Mouse (Mus musculus): Measurements from ENCODE around the gene Plp1. TPM values are rescaled to one million over a fixed set of nuclear protein-coding genes. Genes with fewer than 3 reads are reported as not detected.

The Plp1 gene
- polyA plus RNA-seq, 1 experiment from 2014 or later, result 8.1 TPM

GRCm38 (mm10) chrX:136825016-136825415 lies 2.5 kb downstream of the Plp1 start:
- ATAC-seq (replicated peaks; ENCODE audit: insufficient number of reproducible peaks, low FRiP score, low TSS enrichment), result no peak
- no peak overlapping the region for H3K27ac ChIP-seq (ENCODE audit: low read depth, low read length)
- 59% methylated on average over 4 of the region's 4 CpGs for WGBS (ENCODE audit: insufficient replicate concordance)

GRCm38 (mm10) chrX:136828610-136829009 lies 6.1 kb downstream of the Plp1 start:
- no peak for ATAC-seq (replicated peaks; ENCODE audit: insufficient number of reproducible peaks, low FRiP score, low TSS enrichment)
- no peaks in the 10 kb centered on the region for H3K36me3 ChIP-seq (ENCODE audit: control insufficient read depth, insufficient read depth, low read length)
- H3K4me3 ChIP-seq (ENCODE audit: low read depth, low read length), result no peak overlapping the region
- no peak overlapping the region for H3K4me2 ChIP-seq
- H3K9me3 ChIP-seq (replicated peaks; ENCODE audit: control insufficient read depth, low read length), result no peaks in the 10 kb centered on the region
- H3K27me3 ChIP-seq (ENCODE audit: control insufficient read depth, insufficient read depth, low read length), result no peaks in the 10 kb centered on the region
- H3K4me1 ChIP-seq (ENCODE audit: control insufficient read depth, insufficient read depth, low read length), result no peaks in the 10 kb centered on the region
- no peak overlapping the region for H3K9ac ChIP-seq (ENCODE audit: low read depth, low read length)
- no peak overlapping the region for H3K27ac ChIP-seq (ENCODE audit: low read depth, low read length)

More at GRCm38 (mm10) chrX:136825016-136825415, 2.5 kb downstream of the Plp1 start:
- no peaks in the 10 kb centered on the region for H3K9me3 ChIP-seq (replicated peaks; ENCODE audit: control insufficient read depth, low read length)
- H3K9ac ChIP-seq (ENCODE audit: low read depth, low read length), result no peak overlapping the region
- no peaks in the 10 kb centered on the region for H3K36me3 ChIP-seq (ENCODE audit: control insufficient read depth, insufficient read depth, low read length)
- no peaks in the 10 kb centered on the region for H3K27me3 ChIP-seq (ENCODE audit: control insufficient read depth, insufficient read depth, low read length)
- no peak overlapping the region for H3K4me2 ChIP-seq
- no peaks in the 10 kb centered on the region for H3K4me1 ChIP-seq (ENCODE audit: control insufficient read depth, insufficient read depth, low read length)
- no peak overlapping the region for H3K4me3 ChIP-seq (ENCODE audit: low read depth, low read length)

GRCm38 (mm10) chrX:136850300-136850699 lies 27.8 kb downstream of the Plp1 start:
- no peaks in the 10 kb centered on the region for H3K36me3 ChIP-seq (ENCODE audit: control insufficient read depth, insufficient read depth, low read length)
- ATAC-seq (replicated peaks; ENCODE audit: insufficient number of reproducible peaks, low FRiP score, low TSS enrichment), result no peak
- H3K9ac ChIP-seq (ENCODE audit: low read depth, low read length), result no peak overlapping the region
- no peaks in the 10 kb centered on the region for H3K9me3 ChIP-seq (replicated peaks; ENCODE audit: control insufficient read depth, low read length)
- no peak overlapping the region for H3K4me2 ChIP-seq
- no peaks in the 10 kb centered on the region for H3K27me3 ChIP-seq (ENCODE audit: control insufficient read depth, insufficient read depth, low read length)
- H3K27ac ChIP-seq (ENCODE audit: low read depth, low read length), result no peak overlapping the region
- 40% methylated on average over 3 of the region's 3 CpGs for whole genome bisulfite sequencing (ENCODE audit: insufficient replicate concordance)
- no peak overlapping the region for H3K4me3 ChIP-seq (ENCODE audit: low read depth, low read length)
- H3K4me1 ChIP-seq (ENCODE audit: control insufficient read depth, insufficient read depth, low read length), result no peaks in the 10 kb centered on the region

GRCm38 (mm10) chrX:136868061-136869040 lies 45.9 kb downstream of the Plp1 start, which contains the start of gene Rab9b:
Rab9b (minus strand) TSS chrX:136868755.
- Histone ChIP-seq H3K36me3 (ENCODE audit: control insufficient read depth, insufficient read depth, low read length) (no peaks in the 10 kb centered on the region), H3K4me3 (ENCODE audit: low read depth, low read length) (peak within 1 kb of the TSS; percentile 43), H3K4me1 (ENCODE audit: control insufficient read depth, insufficient read depth, low read length) (no peaks in the 10 kb centered on the region), H3K27ac (ENCODE audit: low read depth, low read length) (no peak within 1 kb of the TSS), H3K4me2 (peak within 1 kb of the TSS; percentile 62), H3K9me3 (replicated peaks; ENCODE audit: control insufficient read depth, low read length) (no peaks in the 10 kb centered on the region), H3K27me3 (ENCODE audit: control insufficient read depth, insufficient read depth, low read length) (no peaks in the 10 kb centered on the region), H3K9ac (ENCODE audit: low read depth, low read length) (no peak within 1 kb of the TSS)
- ATAC-seq (replicated peaks; ENCODE audit: insufficient number of reproducible peaks, low FRiP score, low TSS enrichment), result no peak; the same call in 1 of the 2 replicates
- WGBS (ENCODE audit: insufficient replicate concordance), result 16% methylated on average over 21 of the region's 36 CpGs

Other genes starting within 250 kb of the Plp1 start
- 1.2 and 2.1 TPM in 2 replicates for gene Tceal3, start 231.8 kb upstream of the Plp1 start, polyA plus RNA-seq (2014; fragmentation: Nextera tagmentation; extraction: Ambion mirVana)
- gene Tceal1, start 114.7 kb upstream of the Plp1 start, polyA plus RNA-seq (2014; fragmentation: Nextera tagmentation; extraction: Ambion mirVana), result 7.3 and 7.6 TPM in 2 replicates
- 449 and 475 TPM in 2 replicates for gene Morf4l2, start 79.0 kb upstream of the Plp1 start, polyA plus RNA-seq (2014; fragmentation: Nextera tagmentation; extraction: Ambion mirVana)
- 0.10 TPM in 1 of 2 replicates, not detected in the other for gene Glra4, start 42.5 kb upstream of the Plp1 start, polyA plus RNA-seq (2014; fragmentation: Nextera tagmentation; extraction: Ambion mirVana)
- 0.14 and 0.32 TPM in 2 replicates for gene Rab9b, start 46.1 kb downstream of the Plp1 start, polyA plus RNA-seq (2014; fragmentation: Nextera tagmentation; extraction: Ambion mirVana)
- not detected in 2 replicates for gene H2bfm, start 104.7 kb downstream of the Plp1 start, polyA plus RNA-seq (2014; fragmentation: Nextera tagmentation; extraction: Ambion mirVana)
- 11.9 and 22.9 TPM in 2 replicates for gene Tmsb15b2, start 152.8 kb downstream of the Plp1 start, polyA plus RNA-seq (2014; fragmentation: Nextera tagmentation; extraction: Ambion mirVana)
- 1.3 and 4.3 TPM in 2 replicates for gene Tmsb15l, start 154.2 kb downstream of the Plp1 start, polyA plus RNA-seq (2014; fragmentation: Nextera tagmentation; extraction: Ambion mirVana)
- gene Tmsb15b1, start 154.2 kb downstream of the Plp1 start, polyA plus RNA-seq (2014; fragmentation: Nextera tagmentation; extraction: Ambion mirVana), result 12.4 and 13.3 TPM in 2 replicates
- 4.2 TPM in 2 replicates for gene Zcchc18, start 170.5 kb downstream of the Plp1 start, polyA plus RNA-seq (2014; fragmentation: Nextera tagmentation; extraction: Ambion mirVana)
- 4.9 and 5.5 TPM in 2 replicates for gene Slc25a53, start 215.6 kb downstream of the Plp1 start, polyA plus RNA-seq (2014; fragmentation: Nextera tagmentation; extraction: Ambion mirVana)
- 7.6 and 7.9 TPM in 2 replicates for gene Fam199x, start 226.9 kb downstream of the Plp1 start, polyA plus RNA-seq (2014; fragmentation: Nextera tagmentation; extraction: Ambion mirVana)